Mouse (Mus musculus): ENCODE results near the gene Strap. TPM values are rescaled to one million over a fixed set of nuclear protein-coding genes. Genes with fewer than 3 reads are reported as not detected.

Strap gene
- total and polyA plus RNA-seq, 2 experiments from 2014 or later = 79.0 to 168 TPM

DNA sequence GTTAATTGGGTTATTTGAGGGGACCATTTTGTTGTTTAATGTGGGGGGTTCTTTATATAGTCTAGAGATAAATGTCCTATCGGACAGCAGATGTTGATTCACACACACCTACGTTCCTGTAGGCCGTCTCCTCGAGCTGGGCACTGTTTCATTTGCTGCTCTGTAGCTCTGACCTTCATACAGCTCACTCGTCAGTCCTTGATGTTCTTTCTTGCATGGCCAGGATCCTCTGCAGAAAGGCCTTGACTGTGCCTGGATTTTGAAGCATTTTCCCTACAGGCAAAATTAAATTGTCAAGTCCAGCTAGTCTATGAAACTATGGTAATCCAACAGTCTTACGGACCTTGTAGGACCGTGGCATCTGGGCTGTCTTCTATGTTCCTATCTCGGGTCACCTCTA, 39.8 kb upstream of the Strap start:
- 93% methylated on average over 8 of the region's 8 CpGs for WGBS
- DNase-seq (ENCODE audit: low spot score) = no peak

DNA sequence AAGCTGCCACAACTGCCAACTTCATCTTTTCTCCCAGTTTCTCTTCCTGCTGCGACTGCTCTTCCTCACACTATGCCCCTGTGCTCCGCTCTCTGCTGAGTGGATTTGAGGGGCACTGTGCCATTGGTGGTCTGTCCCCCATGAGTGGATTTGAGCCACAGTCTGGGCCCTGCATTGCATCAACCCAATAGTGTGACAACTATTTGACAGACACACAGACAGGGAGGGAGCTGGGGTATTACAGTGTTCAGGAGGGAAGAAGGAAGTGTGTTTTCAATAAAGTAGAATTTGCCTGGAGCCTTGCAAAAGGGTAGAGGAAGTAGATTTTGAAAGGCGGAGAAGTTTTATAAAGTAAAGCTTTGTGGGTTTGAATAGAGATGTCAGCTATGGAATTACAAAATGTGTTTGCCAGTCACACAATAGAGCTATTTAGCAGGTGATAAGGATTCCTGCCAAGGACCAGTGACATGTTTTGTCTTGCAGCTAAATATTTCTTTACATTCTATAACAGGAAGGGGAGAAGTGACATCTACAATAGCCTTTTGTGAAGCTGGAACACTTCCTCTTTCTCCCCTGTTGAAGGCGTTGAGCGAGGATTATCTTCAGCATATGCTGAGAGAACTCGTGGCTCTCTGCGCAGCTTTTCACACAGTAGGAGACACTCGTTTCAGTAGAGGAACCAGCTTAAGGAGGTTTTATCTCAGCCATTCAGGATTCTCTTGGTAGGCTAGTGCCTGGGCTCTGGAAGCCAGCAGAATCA, 38.3 kb upstream of the Strap start:
- no peak overlapping the region for H3K4me3 ChIP-seq (ENCODE audit: low read length)
- H3K4me2 ChIP-seq (ENCODE audit: low read depth, low read length) = no peak overlapping the region
- DNase-seq (ENCODE audit: low spot score) (no peak), ATAC-seq (no peak)
- H3K4me1 ChIP-seq (ENCODE audit: insufficient read depth, low read length) = no peaks in the 10 kb centered on the region
- no peaks in the 10 kb centered on the region for H3K36me3 ChIP-seq (ENCODE audit: insufficient read depth, low read length)
- WGBS = 69% methylated on average over 8 of the region's 8 CpGs
- no peak overlapping the region for H3K9ac ChIP-seq (replicated peaks; ENCODE audit: low read length)
- no peaks in the 10 kb centered on the region for H3K9me3 ChIP-seq (ENCODE audit: low read length)
- H3K27me3 ChIP-seq (ENCODE audit: insufficient read depth, low read length) = no peaks in the 10 kb centered on the region
- H3K27ac ChIP-seq = no peak overlapping the region
- no peak for TF ChIP-seq CTCF (IDR thresholded peaks at IDR 0.05; ENCODE audit: low read depth)

More for the DNA sequence above, 39.8 kb upstream of the Strap start:
- Histone ChIP-seq H3K27me3 (ENCODE audit: insufficient read depth, low read length) (no peaks in the 10 kb centered on the region), H3K9ac (replicated peaks; ENCODE audit: low read length) (no peak overlapping the region), H3K9me3 (ENCODE audit: low read length) (no peaks in the 10 kb centered on the region), H3K4me3 (ENCODE audit: low read length) (no peak overlapping the region), H3K27ac (no peak overlapping the region), H3K4me1 (ENCODE audit: insufficient read depth, low read length) (no peaks in the 10 kb centered on the region), H3K4me2 (ENCODE audit: low read depth, low read length) (no peak overlapping the region), H3K36me3 (ENCODE audit: insufficient read depth, low read length) (no peaks in the 10 kb centered on the region)
- ATAC-seq = no peak
- TF ChIP-seq CTCF (IDR thresholded peaks at IDR 0.05; ENCODE audit: low read depth) = no peak

DNA sequence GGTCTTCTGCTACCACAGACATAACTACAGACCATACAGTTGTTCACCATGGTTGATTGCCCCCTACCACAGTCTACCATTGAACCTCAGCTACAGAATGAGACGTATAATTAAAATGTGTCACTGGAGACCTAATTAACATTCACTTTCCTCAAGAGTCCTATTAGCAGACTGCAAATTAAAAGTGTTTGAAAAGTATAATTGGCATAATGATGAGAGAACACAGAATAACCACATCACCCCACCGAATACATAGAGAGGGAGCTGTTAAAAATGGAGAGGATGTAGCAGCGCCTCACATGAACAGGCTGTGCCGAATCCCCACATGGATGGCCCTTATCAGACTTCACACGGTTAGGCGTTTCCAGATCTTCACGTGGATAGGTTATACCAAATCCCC, 35.4 kb upstream of the Strap start:
- Histone ChIP-seq H3K9ac (replicated peaks; ENCODE audit: low read length) (no peak overlapping the region), H3K4me2 (ENCODE audit: low read depth, low read length) (no peak overlapping the region), H3K36me3 (ENCODE audit: insufficient read depth, low read length) (no peaks in the 10 kb centered on the region), H3K4me3 (ENCODE audit: low read length) (no peak overlapping the region), H3K4me1 (ENCODE audit: insufficient read depth, low read length) (no peaks in the 10 kb centered on the region), H3K27me3 (ENCODE audit: insufficient read depth, low read length) (no peaks in the 10 kb centered on the region), H3K9me3 (ENCODE audit: low read length) (no peaks in the 10 kb centered on the region), H3K27ac (no peak overlapping the region)
- TF ChIP-seq CTCF (IDR thresholded peaks at IDR 0.05; ENCODE audit: low read depth) = no peak
- WGBS = 76% methylated on average over 7 of the region's 7 CpGs
- DNase-seq (ENCODE audit: low spot score) (no peak), ATAC-seq (0 out of 2 replicates have a peak, but pooled peaks have one; percentile 51)

DNA sequence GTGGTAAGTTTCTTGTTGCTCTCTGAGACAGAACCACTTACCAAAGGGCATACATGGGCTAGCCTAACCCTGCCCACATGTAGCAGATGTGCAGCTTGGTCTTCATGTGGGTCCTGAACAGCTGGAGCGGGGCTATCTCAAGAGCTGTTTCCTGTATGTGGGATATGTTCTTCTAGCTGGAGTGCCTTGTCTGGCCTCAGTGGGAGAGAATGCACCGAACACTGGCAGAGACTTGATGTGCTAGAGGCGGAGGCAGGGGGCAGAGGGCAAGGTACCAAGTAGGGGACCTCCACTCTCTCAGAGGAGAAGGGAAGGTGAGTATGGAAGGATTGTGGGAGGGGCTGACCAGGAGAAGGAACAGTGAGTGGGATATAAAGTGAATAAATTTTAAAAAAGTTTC, 32.7 kb upstream of the Strap start:
- DNase-seq (ENCODE audit: low spot score) = no peak
- H3K9ac ChIP-seq (replicated peaks; ENCODE audit: low read length) = no peak overlapping the region
- 90% methylated on average over 3 of the region's 3 CpGs for WGBS
- H3K4me3 ChIP-seq (ENCODE audit: low read length) = no peak overlapping the region
- H3K4me1 ChIP-seq (ENCODE audit: insufficient read depth, low read length) = no peaks in the 10 kb centered on the region
- no peaks in the 10 kb centered on the region for H3K36me3 ChIP-seq (ENCODE audit: insufficient read depth, low read length)
- no peak for ATAC-seq
- H3K4me2 ChIP-seq (ENCODE audit: low read depth, low read length) = no peak overlapping the region
- no peaks in the 10 kb centered on the region for H3K9me3 ChIP-seq (ENCODE audit: low read length)
- no peaks in the 10 kb centered on the region for H3K27me3 ChIP-seq (ENCODE audit: insufficient read depth, low read length)
- no peak for TF ChIP-seq CTCF (IDR thresholded peaks at IDR 0.05; ENCODE audit: low read depth)
- H3K27ac ChIP-seq = no peak overlapping the region

DNA sequence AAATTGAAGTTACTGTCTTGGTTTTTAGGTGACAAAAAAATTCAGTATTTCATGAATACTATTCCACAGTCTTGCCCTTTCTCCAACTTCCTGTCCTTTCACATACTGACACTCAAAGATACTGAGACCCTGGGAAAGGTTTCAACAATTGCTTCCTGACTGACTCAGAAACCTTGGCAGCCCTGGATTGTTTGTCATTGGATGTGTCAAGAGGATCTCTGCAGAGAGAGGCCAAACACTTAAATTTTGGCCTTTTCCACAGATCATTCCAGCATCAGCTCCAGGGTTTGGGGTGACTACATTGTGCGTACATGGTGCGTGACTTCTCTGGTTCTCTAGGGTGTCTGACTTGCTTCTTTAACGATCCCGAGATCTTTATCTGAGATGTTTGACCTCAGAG, 32.0 kb upstream of the Strap start:
- Histone ChIP-seq H3K36me3 (ENCODE audit: insufficient read depth, low read length) (no peaks in the 10 kb centered on the region), H3K9ac (replicated peaks; ENCODE audit: low read length) (no peak overlapping the region), H3K27ac (no peak overlapping the region), H3K4me1 (ENCODE audit: insufficient read depth, low read length) (no peaks in the 10 kb centered on the region), H3K4me2 (ENCODE audit: low read depth, low read length) (no peak overlapping the region), H3K9me3 (ENCODE audit: low read length) (no peaks in the 10 kb centered on the region), H3K27me3 (ENCODE audit: insufficient read depth, low read length) (no peaks in the 10 kb centered on the region), H3K4me3 (ENCODE audit: low read length) (no peak overlapping the region)
- ATAC-seq (no peak), DNase-seq (ENCODE audit: low spot score) (no peak)
- WGBS = 89% methylated on average over 4 of the region's 4 CpGs
- no peak for TF ChIP-seq CTCF (IDR thresholded peaks at IDR 0.05; ENCODE audit: low read depth)

DNA sequence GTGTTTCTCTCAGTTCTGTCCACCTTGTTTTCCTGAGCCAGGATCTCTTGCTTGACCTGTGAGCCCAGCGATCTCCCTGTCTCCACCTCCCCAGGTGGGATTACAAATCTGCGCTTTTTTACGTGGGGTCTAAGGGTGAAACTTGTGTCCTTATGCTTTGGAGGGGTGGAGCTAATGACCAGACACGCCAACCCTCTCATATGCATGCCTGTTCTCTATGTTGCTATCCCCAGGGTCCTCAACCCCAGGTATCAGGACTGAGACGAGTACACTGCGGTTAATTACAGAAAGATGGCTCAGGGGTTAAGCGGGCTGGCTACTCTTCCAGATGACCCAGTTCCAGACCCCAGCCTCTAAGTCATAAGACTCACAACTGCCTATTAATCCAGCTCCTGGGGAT, 31.4 kb upstream of the Strap start:
- Histone ChIP-seq H3K4me2 (ENCODE audit: low read depth, low read length) (no peak overlapping the region), H3K4me1 (ENCODE audit: insufficient read depth, low read length) (no peaks in the 10 kb centered on the region), H3K9me3 (ENCODE audit: low read length) (no peaks in the 10 kb centered on the region), H3K27ac (no peak overlapping the region), H3K27me3 (ENCODE audit: insufficient read depth, low read length) (no peaks in the 10 kb centered on the region), H3K4me3 (ENCODE audit: low read length) (no peak overlapping the region), H3K36me3 (ENCODE audit: insufficient read depth, low read length) (no peaks in the 10 kb centered on the region), H3K9ac (replicated peaks; ENCODE audit: low read length) (no peak overlapping the region)
- DNase-seq (ENCODE audit: low spot score) (no peak), ATAC-seq (no peak)
- TF ChIP-seq CTCF (IDR thresholded peaks at IDR 0.05; ENCODE audit: low read depth) = no peak
- WGBS = 89% methylated on average over 7 of the region's 7 CpGs

DNA sequence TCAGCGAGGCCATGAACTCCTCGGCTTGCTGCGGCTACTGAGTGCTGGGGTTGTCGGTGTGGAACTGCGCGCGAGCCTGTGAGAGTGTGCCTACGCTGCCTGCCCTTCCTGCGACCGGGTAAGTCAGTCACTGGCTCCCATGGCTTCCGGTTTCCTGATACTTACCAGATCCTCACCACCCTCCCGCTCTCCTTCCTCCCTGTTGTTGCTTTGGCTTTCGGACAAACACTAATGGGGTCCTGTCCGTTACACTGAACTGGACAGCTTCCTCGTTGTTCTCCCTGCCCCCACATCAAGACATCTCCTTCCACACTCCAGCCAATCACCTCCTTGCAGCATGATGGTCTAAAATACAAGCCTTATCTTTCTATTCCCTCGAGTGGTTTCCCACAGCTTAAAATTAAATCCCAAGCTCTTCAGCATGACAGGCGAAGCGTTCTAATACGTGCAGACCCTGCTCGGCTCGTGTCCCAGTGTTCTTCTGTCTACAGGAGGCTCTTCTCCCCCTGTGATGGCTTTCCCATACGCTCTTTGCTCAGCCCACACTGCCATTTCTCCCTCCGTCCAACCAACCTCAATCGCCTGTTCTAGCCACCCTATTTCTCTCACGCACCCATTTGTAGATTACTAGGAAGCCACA, 30.5 kb upstream of the Strap start:
- no peaks in the 10 kb centered on the region for H3K27me3 ChIP-seq (ENCODE audit: insufficient read depth, low read length)
- 82% methylated on average over 25 of the region's 25 CpGs for WGBS
- DNase-seq (ENCODE audit: low spot score) (no peak), ATAC-seq (no peak)
- no peaks in the 10 kb centered on the region for H3K4me1 ChIP-seq (ENCODE audit: insufficient read depth, low read length)
- H3K27ac ChIP-seq = no peak overlapping the region
- no peak for TF ChIP-seq CTCF (IDR thresholded peaks at IDR 0.05; ENCODE audit: low read depth)
- no peak overlapping the region for H3K4me3 ChIP-seq (ENCODE audit: low read length)
- no peaks in the 10 kb centered on the region for H3K36me3 ChIP-seq (ENCODE audit: insufficient read depth, low read length)
- H3K9ac ChIP-seq (replicated peaks; ENCODE audit: low read length) = no peak overlapping the region
- no peak overlapping the region for H3K4me2 ChIP-seq (ENCODE audit: low read depth, low read length)
- no peaks in the 10 kb centered on the region for H3K9me3 ChIP-seq (ENCODE audit: low read length)

All from hindbrain, postnatal 0 days (tissue).